Mouse (Mus musculus): Measurements from ENCODE around the gene Slc44a1. TPM values are rescaled to one million over a fixed set of nuclear protein-coding genes. Genes with fewer than 3 reads are reported as not detected.

Gene Slc44a1
- polyA plus RNA-seq, 1 experiment from 2014 or later: 16.6 TPM

DNA sequence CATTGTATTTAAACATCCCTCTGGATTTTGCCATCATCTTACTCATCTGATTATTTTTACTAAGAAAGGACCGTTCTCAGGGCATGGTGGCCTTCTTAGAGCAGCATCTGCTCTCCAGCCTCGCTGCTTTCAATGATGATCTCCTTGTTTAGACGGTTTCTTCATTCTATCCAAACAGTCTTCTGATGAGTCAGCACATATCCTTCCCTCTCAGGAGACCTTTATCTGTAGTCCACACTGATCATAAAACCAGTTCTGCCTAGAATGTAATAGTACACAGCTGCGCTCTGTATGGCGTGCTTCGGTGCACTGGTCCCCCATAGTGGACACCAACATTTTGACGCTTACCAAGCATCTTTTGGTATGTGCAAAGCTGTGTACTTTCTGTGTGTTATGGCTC lies 19.5 kb downstream of the Slc44a1 start:
- no peaks in the 10 kb centered on the region for H3K27me3 ChIP-seq (ENCODE audit: control insufficient read depth, insufficient read depth, low read length)
- H3K4me3 ChIP-seq (replicated peaks; ENCODE audit: low read length): no peak overlapping the region
- DNase-seq (ENCODE audit: low spot score) (no peak), ATAC-seq (ENCODE audit: low FRiP score) (no peak)
- H3K27ac ChIP-seq: no peak overlapping the region
- no peak overlapping the region for H3K4me2 ChIP-seq (replicated peaks)
- H3K9ac ChIP-seq: no peak overlapping the region
- WGBS: 91% methylated on average over 7 of the region's 7 CpGs
- no peaks in the 10 kb centered on the region for H3K36me3 ChIP-seq (replicated peaks; ENCODE audit: control insufficient read depth, insufficient read depth)
- H3K9me3 ChIP-seq (ENCODE audit: control insufficient read depth, low read length): no peaks in the 10 kb centered on the region
- H3K4me1 ChIP-seq (replicated peaks; ENCODE audit: control insufficient read depth, insufficient read depth, low read length): no peaks in the 10 kb centered on the region

DNA sequence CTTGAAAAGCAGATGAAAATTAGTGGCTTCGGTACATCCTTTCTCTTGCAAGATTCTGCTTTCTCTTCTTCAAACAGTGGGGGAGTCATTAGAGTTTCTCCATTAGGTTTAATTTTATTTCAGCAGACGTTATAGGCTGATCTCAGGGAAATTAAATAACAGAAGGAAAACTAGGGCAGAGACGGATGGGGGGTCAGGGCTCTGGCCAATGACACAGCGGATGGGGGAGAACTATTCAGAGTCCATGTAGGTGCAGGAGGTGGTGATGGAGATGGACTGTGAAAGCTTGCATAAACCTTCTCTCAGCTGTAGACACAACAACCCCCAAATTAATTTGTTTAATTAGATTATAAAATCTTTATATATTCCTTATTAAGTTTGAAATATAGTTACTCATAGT lies 20.8 kb downstream of the Slc44a1 start:
- H3K27me3 ChIP-seq (ENCODE audit: control insufficient read depth, insufficient read depth, low read length): no peaks in the 10 kb centered on the region
- 80% methylated on average over 4 of the region's 4 CpGs for WGBS
- DNase-seq (ENCODE audit: low spot score) (no peak), ATAC-seq (ENCODE audit: low FRiP score) (no peak)
- no peak overlapping the region for H3K9ac ChIP-seq
- H3K4me2 ChIP-seq (replicated peaks): no peak overlapping the region
- no peaks in the 10 kb centered on the region for H3K36me3 ChIP-seq (replicated peaks; ENCODE audit: control insufficient read depth, insufficient read depth)
- no peaks in the 10 kb centered on the region for H3K4me1 ChIP-seq (replicated peaks; ENCODE audit: control insufficient read depth, insufficient read depth, low read length)
- no peaks in the 10 kb centered on the region for H3K9me3 ChIP-seq (ENCODE audit: control insufficient read depth, low read length)
- H3K27ac ChIP-seq: no peak overlapping the region
- no peak overlapping the region for H3K4me3 ChIP-seq (replicated peaks; ENCODE audit: low read length)

DNA sequence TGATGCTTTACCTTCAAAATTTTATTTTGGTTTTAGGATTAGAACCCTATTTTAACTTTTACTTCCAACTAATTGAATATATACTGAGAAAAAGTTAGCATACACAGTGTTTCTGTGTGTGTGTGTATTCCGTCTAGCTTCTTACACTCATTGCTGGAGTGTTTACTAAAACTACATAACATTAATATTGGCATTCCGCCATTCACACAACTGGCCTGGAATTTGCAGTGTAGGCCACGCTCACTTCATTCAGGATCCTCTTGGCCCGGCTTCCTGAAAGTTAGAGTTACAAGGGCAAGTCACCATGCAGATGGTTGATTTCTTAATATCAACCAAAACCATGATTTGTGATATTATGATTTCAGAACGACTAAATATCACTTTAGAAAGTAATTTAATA lies 21.9 kb downstream of the Slc44a1 start:
- Histone ChIP-seq H3K9me3 (ENCODE audit: control insufficient read depth, low read length) (no peaks in the 10 kb centered on the region), H3K27ac (no peak overlapping the region), H3K27me3 (ENCODE audit: control insufficient read depth, insufficient read depth, low read length) (no peaks in the 10 kb centered on the region), H3K4me1 (replicated peaks; ENCODE audit: control insufficient read depth, insufficient read depth, low read length) (no peaks in the 10 kb centered on the region), H3K9ac (no peak overlapping the region), H3K4me3 (replicated peaks; ENCODE audit: low read length) (no peak overlapping the region), H3K36me3 (replicated peaks; ENCODE audit: control insufficient read depth, insufficient read depth) (no peaks in the 10 kb centered on the region), H3K4me2 (replicated peaks) (no peak overlapping the region)
- no peak for DNase-seq (ENCODE audit: low spot score)
- 90% methylated on average over 5 of the region's 5 CpGs for WGBS
- no peak for ATAC-seq (ENCODE audit: low FRiP score)

DNA sequence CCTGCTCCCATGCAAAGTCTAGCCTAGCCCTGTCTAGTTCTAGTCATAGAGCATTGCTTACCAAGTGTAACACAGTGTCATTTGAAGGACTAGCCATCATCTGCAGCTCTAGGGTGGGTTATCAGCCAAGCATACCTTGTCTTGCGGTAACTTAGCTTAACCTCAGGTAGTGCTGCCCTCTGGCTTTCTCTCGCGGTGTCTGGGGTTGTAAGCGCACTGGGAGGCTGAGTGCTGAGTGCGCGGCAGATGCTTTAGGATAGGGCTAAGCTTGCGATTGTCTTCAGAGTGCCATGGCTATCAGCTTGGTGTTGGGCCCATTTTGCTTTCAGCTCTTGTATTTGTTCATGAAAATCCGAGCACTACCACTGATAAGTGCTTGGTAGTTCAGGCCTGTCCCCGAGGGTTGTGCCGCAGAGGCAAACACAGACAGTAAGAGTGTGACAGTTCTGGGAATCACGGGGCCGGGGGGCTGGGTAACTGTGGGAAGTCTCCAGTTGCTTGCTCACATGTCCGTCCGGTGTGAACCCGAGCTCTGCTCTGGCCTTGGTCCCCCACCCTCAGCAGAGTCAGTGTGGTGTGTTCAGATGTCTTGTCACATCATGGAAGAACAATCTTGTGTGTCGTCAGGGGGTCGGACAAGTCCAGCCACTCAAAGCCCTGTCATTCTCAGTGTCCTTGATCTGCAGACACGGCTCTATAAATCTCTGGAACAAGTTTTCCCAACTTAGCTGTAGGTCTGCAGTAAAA lies 22.5 kb downstream of the Slc44a1 start:
- Histone ChIP-seq H3K9ac (no peak overlapping the region), H3K4me1 (replicated peaks; ENCODE audit: control insufficient read depth, insufficient read depth, low read length) (no peaks in the 10 kb centered on the region), H3K9me3 (ENCODE audit: control insufficient read depth, low read length) (no peaks in the 10 kb centered on the region), H3K27me3 (ENCODE audit: control insufficient read depth, insufficient read depth, low read length) (no peaks in the 10 kb centered on the region), H3K4me2 (replicated peaks) (no peak overlapping the region), H3K4me3 (replicated peaks; ENCODE audit: low read length) (no peak overlapping the region), H3K36me3 (replicated peaks; ENCODE audit: control insufficient read depth, insufficient read depth) (no peaks in the 10 kb centered on the region), H3K27ac (no peak overlapping the region)
- DNase-seq (ENCODE audit: low spot score) (no peak), ATAC-seq (ENCODE audit: low FRiP score) (no peak)
- 87% methylated on average over 18 of the region's 18 CpGs for WGBS

DNA sequence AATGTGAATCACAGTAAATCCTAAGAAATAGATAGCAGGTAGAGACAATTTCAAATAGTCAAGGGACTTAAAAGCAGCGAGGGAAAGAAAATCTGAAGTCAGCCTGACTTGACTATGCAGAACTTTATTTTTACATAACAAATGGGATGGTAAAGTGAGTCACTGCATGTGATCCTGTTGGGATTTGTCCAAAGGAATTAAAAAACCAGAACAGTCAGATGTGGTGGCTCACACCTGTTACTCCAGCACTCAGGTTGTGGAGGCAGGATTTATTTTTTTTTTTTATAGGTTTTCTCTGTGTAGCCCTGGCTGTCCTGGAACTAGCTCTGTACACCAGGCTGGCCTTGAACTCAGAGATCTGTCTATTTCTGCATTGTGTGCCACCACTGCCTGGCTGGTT lies 25.7 kb downstream of the Slc44a1 start:
- DNase-seq (ENCODE audit: low spot score) (no peak), ATAC-seq (ENCODE audit: low FRiP score) (no peak)
- no peaks in the 10 kb centered on the region for H3K9me3 ChIP-seq (ENCODE audit: control insufficient read depth, low read length)
- no peaks in the 10 kb centered on the region for H3K27me3 ChIP-seq (ENCODE audit: control insufficient read depth, insufficient read depth, low read length)
- 74% methylated on average over 1 of the region's 1 CpGs for WGBS
- no peaks in the 10 kb centered on the region for H3K36me3 ChIP-seq (replicated peaks; ENCODE audit: control insufficient read depth, insufficient read depth)
- no peak overlapping the region for H3K9ac ChIP-seq
- H3K4me3 ChIP-seq (replicated peaks; ENCODE audit: low read length): no peak overlapping the region
- no peak overlapping the region for H3K4me2 ChIP-seq (replicated peaks)
- no peak overlapping the region for H3K27ac ChIP-seq
- H3K4me1 ChIP-seq (replicated peaks; ENCODE audit: control insufficient read depth, insufficient read depth, low read length): no peaks in the 10 kb centered on the region

GRCm38 (mm10) chr4:53469007-53469406 lies 28.8 kb downstream of the Slc44a1 start:
- Histone ChIP-seq H3K36me3 (replicated peaks; ENCODE audit: control insufficient read depth, insufficient read depth) (no peaks in the 10 kb centered on the region), H3K27ac (no peak overlapping the region), H3K4me1 (replicated peaks; ENCODE audit: control insufficient read depth, insufficient read depth, low read length) (no peaks in the 10 kb centered on the region; the same call in 1 of the 2 replicates), H3K27me3 (ENCODE audit: control insufficient read depth, insufficient read depth, low read length) (no peaks in the 10 kb centered on the region), H3K4me2 (replicated peaks) (no peak overlapping the region), H3K4me3 (replicated peaks; ENCODE audit: low read length) (no peak overlapping the region), H3K9ac (no peak overlapping the region), H3K9me3 (ENCODE audit: control insufficient read depth, low read length) (no peaks in the 10 kb centered on the region)
- 81% methylated on average over 6 of the region's 6 CpGs for WGBS
- DNase-seq (ENCODE audit: low spot score) (no peak), ATAC-seq (ENCODE audit: low FRiP score) (no peak)

GRCm38 (mm10) chr4:53474109-53474508 lies 33.9 kb downstream of the Slc44a1 start:
- H3K4me3 ChIP-seq (replicated peaks; ENCODE audit: low read length): no peak overlapping the region
- H3K4me2 ChIP-seq (replicated peaks): no peak overlapping the region
- H3K36me3 ChIP-seq (replicated peaks; ENCODE audit: control insufficient read depth, insufficient read depth): no peaks in the 10 kb centered on the region
- no peaks in the 10 kb centered on the region for H3K9me3 ChIP-seq (ENCODE audit: control insufficient read depth, low read length)
- H3K4me1 ChIP-seq (replicated peaks; ENCODE audit: control insufficient read depth, insufficient read depth, low read length): no peaks in the 10 kb centered on the region; the same call in 1 of the 2 replicates
- no peak for ATAC-seq (ENCODE audit: low FRiP score)
- H3K27me3 ChIP-seq (ENCODE audit: control insufficient read depth, insufficient read depth, low read length): no peaks in the 10 kb centered on the region
- H3K9ac ChIP-seq: no peak overlapping the region
- H3K27ac ChIP-seq: no peak overlapping the region
- no peak for DNase-seq (ENCODE audit: low spot score)

GRCm38 (mm10) chr4:53475230-53475952 lies 35.2 kb downstream of the Slc44a1 start:
- H3K36me3 ChIP-seq (replicated peaks; ENCODE audit: control insufficient read depth, insufficient read depth): no peaks in the 10 kb centered on the region
- no peak overlapping the region for H3K9ac ChIP-seq
- no peak overlapping the region for H3K4me3 ChIP-seq (replicated peaks; ENCODE audit: low read length)
- no peak for DNase-seq (ENCODE audit: low spot score)
- no peaks in the 10 kb centered on the region; the same call in 1 of the 2 replicates for H3K4me1 ChIP-seq (replicated peaks; ENCODE audit: control insufficient read depth, insufficient read depth, low read length)
- ATAC-seq (ENCODE audit: low FRiP score): no peak
- H3K27ac ChIP-seq: no peak overlapping the region
- H3K4me2 ChIP-seq (replicated peaks): no peak overlapping the region
- no peaks in the 10 kb centered on the region for H3K27me3 ChIP-seq (ENCODE audit: control insufficient read depth, insufficient read depth, low read length)
- WGBS: 81% methylated on average over 20 of the region's 20 CpGs
- no peaks in the 10 kb centered on the region for H3K9me3 ChIP-seq (ENCODE audit: control insufficient read depth, low read length)

DNA sequence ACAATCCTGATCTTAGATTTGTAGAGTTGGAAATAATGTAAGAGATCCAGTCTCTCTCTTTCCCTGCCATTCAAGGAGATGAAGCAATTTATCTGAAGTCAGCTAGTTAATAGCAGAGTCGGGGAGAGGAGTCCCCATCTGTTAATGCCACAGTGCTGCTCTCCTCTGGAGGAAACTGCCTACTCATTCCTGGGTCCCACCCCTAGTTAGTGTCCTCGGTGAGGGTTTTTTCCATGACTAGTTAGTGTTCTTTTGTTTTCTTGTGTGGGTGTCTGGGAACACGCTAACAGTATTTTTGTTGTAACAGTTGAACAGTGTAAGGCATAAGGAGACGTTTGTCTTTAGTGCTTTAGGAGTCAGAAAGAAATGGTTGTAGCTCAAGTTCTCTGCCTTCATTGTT lies 38.4 kb downstream of the Slc44a1 start:
- H3K36me3 ChIP-seq (replicated peaks; ENCODE audit: control insufficient read depth, insufficient read depth): no peaks in the 10 kb centered on the region
- 73% methylated on average over 4 of the region's 4 CpGs for WGBS
- no peaks in the 10 kb centered on the region for H3K9me3 ChIP-seq (ENCODE audit: control insufficient read depth, low read length)
- no peaks in the 10 kb centered on the region for H3K27me3 ChIP-seq (ENCODE audit: control insufficient read depth, insufficient read depth, low read length)
- no peak overlapping the region for H3K27ac ChIP-seq
- DNase-seq (ENCODE audit: low spot score): no peak
- no peak overlapping the region for H3K4me2 ChIP-seq (replicated peaks)
- ATAC-seq (ENCODE audit: low FRiP score): no peak
- H3K4me3 ChIP-seq (replicated peaks; ENCODE audit: low read length): no peak overlapping the region
- no peak overlapping the region for H3K9ac ChIP-seq
- no peaks in the 10 kb centered on the region; the same call in 1 of the 2 replicates for H3K4me1 ChIP-seq (replicated peaks; ENCODE audit: control insufficient read depth, insufficient read depth, low read length)
